Mouse (Mus musculus) small intestine, adult 2 months (tissue): ENCODE measurements around the gene Cym. TPM values are rescaled to one million over a fixed set of nuclear protein-coding genes. Genes with fewer than 3 reads are reported as not detected.

Experiments
- H3K27ac ChIP-seq: fragments of 200-500 bp; 2 replicates; pipeline ENCODE4 v1.5.1; 2012; ENCODE audit warnings: low read depth, low read length, control low read depth, inconsistent platforms; ENCODE audit not compliant: insufficient read depth
- H3K27me3 ChIP-seq: fragments of 200-500 bp; 2 replicates; pipeline ENCODE4 v1.6.1; 2012; ENCODE audit warnings: mild to moderate bottlenecking, moderate library complexity, low read length, inconsistent platforms; ENCODE audit not compliant: control insufficient read depth, insufficient read depth
- H3K36me3 ChIP-seq: fragments of 200-500 bp; 2 replicates; pipeline ENCODE4 v1.6.1; 2012; ENCODE audit warnings: mild to moderate bottlenecking, low read length, control low read depth, inconsistent platforms; ENCODE audit not compliant: control insufficient read depth, insufficient read depth
- H3K4me1 ChIP-seq: fragments of 200-500 bp; 2 replicates; pipeline ENCODE4 v1.6.1; 2012; ENCODE audit warnings: low read length, inconsistent platforms, mixed read lengths; ENCODE audit not compliant: control insufficient read depth, insufficient read depth, insufficient read length
- H3K4me3 ChIP-seq: fragments of 200-500 bp; 2 replicates; pipeline ENCODE4 v1.5.1; 2012; ENCODE audit warnings: low read depth, mild to moderate bottlenecking, control low read depth, inconsistent platforms, low read length, moderate library complexity
- CTCF ChIP-seq: fragments of 200-500 bp; IDR thresholded peaks from 2 replicates; pipeline ENCODE4 v1.5.1; 2012; ENCODE audit warnings: low read depth, mild to moderate bottlenecking, control low read depth, inconsistent platforms, low read length, moderate library complexity, mixed read lengths; ENCODE audit not compliant: insufficient replicate concordance, insufficient read length; ENCODE audit errors: extremely low read depth
- POLR2A ChIP-seq: fragments of 200-500 bp; IDR thresholded peaks from 2 replicates; pipeline ENCODE4 v1.6.1; 2012; ENCODE audit warnings: low read depth, mild to moderate bottlenecking, control low read depth, inconsistent platforms, low read length, moderate library complexity
- WGBS: fragments of 180-500 bp; shearing (Covaris S2); methylation state at CpG from one replicate; pipeline ENCODE4 v1.1.7; 2018; 5-methylcytosine and 5-hydroxymethylcytosine counted together
- polyA plus RNA-seq: library from polyadenylated mRNA; depleted of rRNA; stranded (reverse); fragments of >200 nt; gene quantifications from 2 replicates; pipeline ENCODE4 v1.2.3, GENCODE M21; 2012; rRNA removed

The Cym gene
- polyA plus RNA-seq = 6.5 and 11.9 TPM in 2 replicates

- TF ChIP-seq CTCF (no peak), POLR2A (no peak)
- no peak within 1 kb of the TSS for H3K27ac ChIP-seq
- no peaks in the 10 kb centered on the region for H3K36me3 ChIP-seq
- H3K4me1 ChIP-seq = peaks cover 12% of the 10 kb centered on the region; the same call in 1 of the 2 replicates
- no peak within 1 kb of the TSS for H3K4me3 ChIP-seq
- WGBS = 69% methylated on average over 10 of the region's 10 CpGs
- no peaks in the 10 kb centered on the region for H3K27me3 ChIP-seq
Observed at GRCm38 (mm10) chr3:107221608-107222007, at the start of gene Cym. Cym (minus strand) TSS chr3:107221732.

GRCm38 (mm10) chr3:107266814-107267345 lies 45.3 kb upstream of the Cym start:
- TF ChIP-seq POLR2A = no peak
- no peak for TF ChIP-seq CTCF

DNA sequence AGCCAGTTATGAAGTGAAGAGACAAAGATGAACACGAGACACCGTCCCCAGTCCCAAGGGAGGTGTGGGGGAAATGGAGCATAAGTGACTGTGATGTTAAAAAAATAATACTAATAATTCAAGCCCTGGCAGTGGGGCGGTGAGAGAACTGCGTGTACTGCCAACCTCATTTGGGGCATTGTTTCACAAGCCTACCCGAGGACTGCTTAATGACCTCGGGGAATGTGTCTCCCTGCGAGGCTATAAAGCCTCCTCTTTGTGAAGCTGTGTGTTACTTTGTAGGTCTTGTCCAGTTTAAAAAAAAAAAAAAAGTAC lies 40.3 kb upstream of the Cym start:
- H3K4me1 ChIP-seq = no peaks in the 10 kb centered on the region
- 54% methylated on average over 7 of the region's 7 CpGs for WGBS
- H3K4me3 ChIP-seq = no peak overlapping the region
- H3K27ac ChIP-seq = no peak overlapping the region
- H3K27me3 ChIP-seq = no peaks in the 10 kb centered on the region
- H3K36me3 ChIP-seq = no peaks in the 10 kb centered on the region
- TF ChIP-seq POLR2A (no peak), CTCF (no peak)

More at GRCm38 (mm10) chr3:107266814-107267345, 45.3 kb upstream of the Cym start:
- no peaks in the 10 kb centered on the region for H3K27me3 ChIP-seq
- H3K36me3 ChIP-seq = no peaks in the 10 kb centered on the region
- WGBS = 49% methylated on average over 2 of the region's 2 CpGs
- H3K4me3 ChIP-seq = no peak overlapping the region
- H3K4me1 ChIP-seq = no peaks in the 10 kb centered on the region
- no peak overlapping the region for H3K27ac ChIP-seq

DNA sequence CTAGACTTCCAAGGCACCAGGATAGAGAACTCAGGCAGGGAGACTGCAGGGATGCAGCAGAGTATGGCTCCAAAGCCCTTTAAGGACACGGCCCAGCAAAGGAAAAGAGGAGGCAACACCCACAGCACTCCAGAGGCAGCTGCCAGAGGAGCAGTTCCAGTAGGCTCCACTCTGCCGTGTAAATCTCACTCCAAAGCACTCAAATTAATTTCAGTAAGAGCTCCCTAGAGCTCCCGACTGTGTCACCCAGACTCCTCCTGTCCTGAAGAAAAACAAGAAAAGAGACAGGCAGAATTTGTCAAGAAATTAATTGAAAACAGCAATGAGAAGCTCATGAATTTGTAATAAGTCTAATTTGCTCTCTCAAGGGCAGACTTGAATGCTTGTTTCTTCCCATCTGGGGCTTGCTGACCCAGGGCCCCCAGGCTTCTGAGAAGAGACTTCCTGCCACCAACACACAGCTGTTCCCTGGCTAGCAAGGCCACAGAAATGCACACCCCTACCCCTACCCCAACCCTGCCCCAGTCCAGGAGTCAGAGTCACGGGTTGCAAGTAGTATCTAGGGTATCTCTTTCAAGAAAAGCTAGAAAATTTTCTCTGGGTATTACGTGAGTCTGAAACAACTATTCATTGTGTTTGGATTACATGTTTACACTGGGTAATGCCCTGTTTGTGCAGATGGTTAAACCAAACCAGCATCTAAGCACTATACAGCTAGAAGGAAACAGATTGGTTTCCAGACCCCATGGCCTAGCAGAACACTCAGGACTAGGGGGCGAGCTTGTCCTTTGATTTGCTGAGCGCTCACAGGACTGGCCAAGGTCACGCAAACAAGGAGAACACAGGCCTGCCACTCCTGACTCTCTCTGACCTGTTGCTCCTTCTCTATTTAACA lies 39.7 kb upstream of the Cym start:
- 63% methylated on average over 8 of the region's 8 CpGs for WGBS
- Histone ChIP-seq H3K27ac (0 out of 2 replicates have a peak overlapping the region, but pooled peaks have one; percentile 9), H3K27me3 (no peaks in the 10 kb centered on the region), H3K4me1 (no peaks in the 10 kb centered on the region), H3K36me3 (no peaks in the 10 kb centered on the region), H3K4me3 (no peak overlapping the region)
- TF ChIP-seq POLR2A = no peak
- TF ChIP-seq CTCF = no peak

- Histone ChIP-seq H3K4me1 (no peaks in the 10 kb centered on the region), H3K27ac (no peak overlapping the region), H3K27me3 (0 out of 2 replicates have a peak, but pooled peaks cover 3% of the 10 kb centered on the region), H3K4me3 (no peak overlapping the region), H3K36me3 (no peaks in the 10 kb centered on the region)
- WGBS = 61% methylated on average over 5 of the region's 5 CpGs
- TF ChIP-seq POLR2A = no peak
- no peak for TF ChIP-seq CTCF
Observed at GRCm38 (mm10) chr3:107257924-107258323, 36.4 kb upstream of the Cym start.

- Histone ChIP-seq H3K4me3 (no peak overlapping the region), H3K4me1 (no peaks in the 10 kb centered on the region), H3K27me3 (0 out of 2 replicates have a peak, but pooled peaks cover 3% of the 10 kb centered on the region), H3K36me3 (no peaks in the 10 kb centered on the region), H3K27ac (no peak overlapping the region)
- TF ChIP-seq CTCF (no peak), POLR2A (no peak)
- WGBS = 61% methylated on average over 7 of the region's 7 CpGs
Observed at GRCm38 (mm10) chr3:107256724-107257123, 35.2 kb upstream of the Cym start.

DNA sequence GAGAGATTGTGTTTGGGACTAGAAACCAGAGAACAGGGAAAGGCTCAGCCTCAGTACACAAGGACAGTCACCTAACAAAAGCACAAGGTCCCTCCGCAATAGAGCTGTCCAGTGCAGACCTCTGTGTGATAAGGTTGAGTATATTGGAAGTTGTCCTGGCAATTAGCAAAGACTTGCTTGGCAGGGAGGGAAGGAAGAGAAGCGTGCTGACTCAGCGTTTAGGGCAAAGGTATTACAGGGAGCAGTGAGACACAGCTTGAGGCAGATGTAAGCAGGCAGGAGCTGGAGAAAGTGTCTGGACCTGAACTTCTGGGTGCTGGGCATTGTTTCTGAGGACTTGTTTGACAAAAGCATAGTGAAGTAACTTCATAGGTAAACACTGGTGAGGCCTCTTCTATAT lies 34.5 kb upstream of the Cym start:
- H3K4me3 ChIP-seq = no peak overlapping the region
- H3K27ac ChIP-seq = no peak overlapping the region
- WGBS = 70% methylated on average over 3 of the region's 3 CpGs
- H3K27me3 ChIP-seq = 0 out of 2 replicates have a peak, but pooled peaks cover 3% of the 10 kb centered on the region
- no peaks in the 10 kb centered on the region for H3K36me3 ChIP-seq
- TF ChIP-seq CTCF (no peak), POLR2A (no peak)
- H3K4me1 ChIP-seq = no peaks in the 10 kb centered on the region

DNA sequence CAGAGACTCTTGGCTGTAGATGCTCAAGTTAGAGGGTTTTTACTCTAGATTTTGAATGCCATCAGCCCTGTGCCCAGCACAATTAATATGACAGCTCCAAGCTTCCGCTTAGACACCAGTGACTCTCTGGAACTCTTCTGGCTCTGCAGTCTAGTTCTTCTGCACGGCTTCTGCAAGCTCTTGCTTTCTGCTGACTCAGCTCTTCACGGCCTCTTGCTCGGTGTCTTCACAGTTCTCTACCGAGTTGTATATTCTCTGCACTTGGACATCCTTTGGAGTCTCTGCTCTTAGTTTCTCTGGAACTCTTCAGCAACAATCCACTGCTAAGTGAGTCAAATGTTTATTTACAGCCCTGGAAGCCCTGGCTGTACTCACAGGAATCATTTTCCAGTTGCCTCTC lies 32.4 kb upstream of the Cym start:
- Histone ChIP-seq H3K4me3 (no peak overlapping the region), H3K27ac (no peak overlapping the region), H3K4me1 (peaks cover 3% of the 10 kb centered on the region; the same call in 1 of the 2 replicates), H3K27me3 (0 out of 2 replicates have a peak, but pooled peaks cover 3% of the 10 kb centered on the region), H3K36me3 (no peaks in the 10 kb centered on the region)
- 63% methylated on average over 5 of the region's 5 CpGs for WGBS
- TF ChIP-seq POLR2A = no peak
- TF ChIP-seq CTCF = no peak
